Mouse (Mus musculus): ENCODE data around the gene Calr4. TPM values are rescaled to one million over a fixed set of nuclear protein-coding genes. Genes with fewer than 3 reads are reported as not detected.

Gene Calr4
- polyA plus RNA-seq (2015; fragmentation: Nextera tagmentation; extraction: Ambion mirVana), result not detected in 2 replicates

- no peak within 1 kb of the TSS for H3K4me3 ChIP-seq (ENCODE audit: low read depth, low read length)
- H3K4me2 ChIP-seq (ENCODE audit: low read depth, low read length), result no peak within 1 kb of the TSS
- WGBS (ENCODE audit: insufficient replicate concordance), result 71% methylated on average over 2 of the region's 2 CpGs
- no peaks in the 10 kb centered on the region for H3K27me3 ChIP-seq (ENCODE audit: insufficient read depth, low read length)
- no peaks in the 10 kb centered on the region for H3K4me1 ChIP-seq (ENCODE audit: insufficient read depth)
- H3K36me3 ChIP-seq (replicated peaks; ENCODE audit: insufficient read depth, low read length), result no peaks in the 10 kb centered on the region
- no peak within 1 kb of the TSS for H3K9ac ChIP-seq (replicated peaks)
- H3K27ac ChIP-seq (ENCODE audit: low read depth), result no peak within 1 kb of the TSS
- DNase-seq (no peak), ATAC-seq (no peak)
- TF ChIP-seq EP300 (IDR thresholded peaks at IDR 0.05; ENCODE audit: low read depth) (no peak), CTCF (IDR thresholded peaks at IDR 0.05; ENCODE audit: low read depth) (no peak)
- H3K9me3 ChIP-seq (ENCODE audit: low read length), result no peaks in the 10 kb centered on the region
Measured at GRCm38 (mm10) chr4:109234185-109234584, at the start of gene Calr4. Gene Calr4 (plus strand): TSS chr4:109234485.

- no peak overlapping the region for H3K4me3 ChIP-seq (ENCODE audit: low read depth, low read length)
- no peak overlapping the region for H3K4me2 ChIP-seq (ENCODE audit: low read depth, low read length)
- H3K27me3 ChIP-seq (ENCODE audit: insufficient read depth, low read length), result no peaks in the 10 kb centered on the region
- ATAC-seq (no peak), DNase-seq (no peak)
- TF ChIP-seq EP300 (IDR thresholded peaks at IDR 0.05; ENCODE audit: low read depth), result no peak
- no peak for TF ChIP-seq CTCF (IDR thresholded peaks at IDR 0.05; ENCODE audit: low read depth)
- H3K9me3 ChIP-seq (ENCODE audit: low read length), result no peaks in the 10 kb centered on the region
- H3K27ac ChIP-seq (ENCODE audit: low read depth), result no peak overlapping the region
- H3K9ac ChIP-seq (replicated peaks), result no peak overlapping the region
- no peaks in the 10 kb centered on the region for H3K36me3 ChIP-seq (replicated peaks; ENCODE audit: insufficient read depth, low read length)
- 83% methylated on average over 8 of the region's 8 CpGs for WGBS (ENCODE audit: insufficient replicate concordance)
- H3K4me1 ChIP-seq (ENCODE audit: insufficient read depth), result no peaks in the 10 kb centered on the region
Measured at GRCm38 (mm10) chr4:109185616-109186405, 48.5 kb upstream of the Calr4 start.

GRCm38 (mm10) chr4:109191598-109191997, 42.7 kb upstream of the Calr4 start:
- 73% methylated on average over 10 of the region's 10 CpGs for WGBS (ENCODE audit: insufficient replicate concordance)
- no peaks in the 10 kb centered on the region for H3K9me3 ChIP-seq (ENCODE audit: low read length)
- H3K27ac ChIP-seq (ENCODE audit: low read depth), result no peak overlapping the region
- no peaks in the 10 kb centered on the region for H3K36me3 ChIP-seq (replicated peaks; ENCODE audit: insufficient read depth, low read length)
- H3K27me3 ChIP-seq (ENCODE audit: insufficient read depth, low read length), result no peaks in the 10 kb centered on the region
- no peak for ATAC-seq
- TF ChIP-seq EP300 (IDR thresholded peaks at IDR 0.05; ENCODE audit: low read depth) (no peak), CTCF (IDR thresholded peaks at IDR 0.05; ENCODE audit: low read depth) (no peak)
- no peak overlapping the region for H3K4me3 ChIP-seq (ENCODE audit: low read depth, low read length)
- H3K4me2 ChIP-seq (ENCODE audit: low read depth, low read length), result no peak overlapping the region
- H3K4me1 ChIP-seq (ENCODE audit: insufficient read depth), result no peaks in the 10 kb centered on the region
- no peak overlapping the region for H3K9ac ChIP-seq (replicated peaks)
- DNase-seq, result no peak

GRCm38 (mm10) chr4:109193886-109194285, 40.4 kb upstream of the Calr4 start:
- Histone ChIP-seq H3K36me3 (replicated peaks; ENCODE audit: insufficient read depth, low read length) (no peaks in the 10 kb centered on the region), H3K4me1 (ENCODE audit: insufficient read depth) (no peaks in the 10 kb centered on the region), H3K27ac (ENCODE audit: low read depth) (no peak overlapping the region), H3K4me3 (ENCODE audit: low read depth, low read length) (no peak overlapping the region), H3K9me3 (ENCODE audit: low read length) (no peaks in the 10 kb centered on the region), H3K9ac (replicated peaks) (no peak overlapping the region), H3K4me2 (ENCODE audit: low read depth, low read length) (no peak overlapping the region), H3K27me3 (ENCODE audit: insufficient read depth, low read length) (no peaks in the 10 kb centered on the region)
- WGBS (ENCODE audit: insufficient replicate concordance), result 71% methylated on average over 5 of the region's 5 CpGs
- ATAC-seq (no peak), DNase-seq (no peak)
- TF ChIP-seq CTCF (IDR thresholded peaks at IDR 0.05; ENCODE audit: low read depth) (no peak), EP300 (IDR thresholded peaks at IDR 0.05; ENCODE audit: low read depth) (no peak)

- no peak overlapping the region for H3K27ac ChIP-seq (ENCODE audit: low read depth)
- peaks cover 6% of the 10 kb centered on the region for H3K4me1 ChIP-seq (ENCODE audit: insufficient read depth)
- H3K36me3 ChIP-seq (replicated peaks; ENCODE audit: insufficient read depth, low read length), result no peaks in the 10 kb centered on the region; the same call in 1 of the 2 replicates
- no peak overlapping the region for H3K4me3 ChIP-seq (ENCODE audit: low read depth, low read length)
- H3K27me3 ChIP-seq (ENCODE audit: insufficient read depth, low read length), result no peaks in the 10 kb centered on the region
- DNase-seq (no peak), ATAC-seq (no peak)
- 77% methylated on average over 7 of the region's 7 CpGs for WGBS (ENCODE audit: insufficient replicate concordance)
- no peak for TF ChIP-seq EP300 (IDR thresholded peaks at IDR 0.05; ENCODE audit: low read depth)
- TF ChIP-seq CTCF (IDR thresholded peaks at IDR 0.05; ENCODE audit: low read depth), result no peak
- no peak overlapping the region for H3K9ac ChIP-seq (replicated peaks)
- no peaks in the 10 kb centered on the region for H3K9me3 ChIP-seq (ENCODE audit: low read length)
- no peak overlapping the region for H3K4me2 ChIP-seq (ENCODE audit: low read depth, low read length)
Measured at GRCm38 (mm10) chr4:109195900-109196629, 38.2 kb upstream of the Calr4 start.

GRCm38 (mm10) chr4:109199069-109199468, 35.2 kb upstream of the Calr4 start:
- WGBS (ENCODE audit: insufficient replicate concordance), result 87% methylated on average over 4 of the region's 4 CpGs
- H3K27me3 ChIP-seq (ENCODE audit: insufficient read depth, low read length), result no peaks in the 10 kb centered on the region
- no peak overlapping the region for H3K4me3 ChIP-seq (ENCODE audit: low read depth, low read length)
- H3K36me3 ChIP-seq (replicated peaks; ENCODE audit: insufficient read depth, low read length), result no peaks in the 10 kb centered on the region; the same call in 1 of the 2 replicates
- no peak overlapping the region for H3K4me2 ChIP-seq (ENCODE audit: low read depth, low read length)
- DNase-seq, result no peak
- no peaks in the 10 kb centered on the region for H3K9me3 ChIP-seq (ENCODE audit: low read length)
- no peak overlapping the region for H3K9ac ChIP-seq (replicated peaks)
- ATAC-seq, result no peak
- H3K27ac ChIP-seq (ENCODE audit: low read depth), result no peak overlapping the region
- peaks cover 13% of the 10 kb centered on the region for H3K4me1 ChIP-seq (ENCODE audit: insufficient read depth)
- no peak for TF ChIP-seq EP300 (IDR thresholded peaks at IDR 0.05; ENCODE audit: low read depth)

All from liver, postnatal 0 days (tissue).